9 mouse cellular contexts compared by ENCODE assay signal in the genomic region with DNA sequence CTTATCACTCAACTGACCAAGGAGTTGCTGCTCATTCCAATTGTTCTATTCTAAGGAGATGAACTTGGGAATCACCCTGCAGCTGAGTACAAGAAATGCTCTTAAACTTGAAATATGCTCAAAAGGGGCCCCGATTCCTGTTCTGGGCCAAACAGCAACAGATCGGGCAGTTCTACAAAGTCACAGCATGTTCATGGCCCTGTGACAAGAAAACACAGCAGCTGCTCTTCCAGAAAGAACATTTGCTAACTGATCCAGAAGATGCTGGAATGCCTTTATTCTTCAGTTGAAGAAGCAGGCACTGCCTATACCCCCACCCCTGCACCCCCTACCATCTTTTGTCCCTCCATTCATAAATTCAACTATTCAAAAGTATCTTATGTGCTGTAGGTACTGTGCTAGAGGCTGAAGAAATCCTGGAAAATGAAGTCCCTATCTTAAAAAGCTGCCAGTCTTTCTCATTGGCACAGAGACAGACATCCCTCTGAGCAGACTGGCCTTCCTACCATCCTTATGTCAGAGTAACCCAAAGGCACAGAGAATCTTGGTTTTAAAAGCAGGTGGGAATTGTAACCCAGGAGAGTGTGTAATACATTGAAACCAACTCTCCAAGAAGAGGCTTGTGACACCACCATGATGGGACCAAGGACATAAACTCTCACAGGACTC. TPM values are rescaled to one million over a fixed set of nuclear protein-coding genes. Genes with fewer than 3 reads are reported as not detected.
A peak's percentile ranks its signal among the peaks of the same experiment; 100 is the strongest.
DNase-seq lines count a peak whose midpoint lies in the region; ATAC-seq lines count a peak whose summit lies in the region.
"Had no signal": no experiment of that assay in that cellular context is flagged by ENCODE, and none has a peak within 500 bp of the region (broad histone marks: within the 10 kb centered on the region; RNA-seq: fewer than 3 reads in every experiment).

No protein-coding gene starts in this region.

- DNase-seq in kidney, adult 9 months = peak; percentile 56
- no peak for DNase-seq in kidney, adult 18-20 months
- DNase-seq in cerebellum, postnatal 14 days = peak; percentile 85
- peak; percentile 21 to 55 for DNase-seq in layer of hippocampus, adult 8-10 months (ENCODE audit: low spot score in 2 of 2)
- DNase-seq in adrenal gland, postnatal 10 days = no peak
- no peak for DNase-seq in frontal cortex, postnatal 14 days (ENCODE audit: low spot score in 2 of 2)
- DNase-seq: spleen, adult 18-20 months had no signal

- 0 out of 2 replicates have a peak, but pooled peaks have one; percentile 24 for ATAC-seq in cerebellum, adult (ENCODE audit: insufficient number of reproducible peaks, low FRiP score, low TSS enrichment)
- ATAC-seq: forebrain, embryonic 16.5 days had no signal

RNA-seq across cellular contexts. Expression of gene A730049H05Rik, which starts 3.4 kb away (rescaled TPM):
- total RNA-seq in layer of hippocampus, adult 8-10 months (2022) = under 1 TPM in 2 of 4 experiments, not detected in 2; 0.22 to 0.34 TPM
- 1 to 10 TPM in 1 of 2 experiments, under 1 TPM in 1; 0.45 to 1.1 TPM for total RNA-seq in adrenal gland, postnatal 10 days (2021)

RNA-seq across cellular contexts. Expression of gene Gm15737, which starts 56.3 kb away (rescaled TPM):
- total RNA-seq in layer of hippocampus, adult 8-10 months (2022) = not detected
- total RNA-seq in adrenal gland, postnatal 10 days (2021) = not detected

Comparison
In these comparisons a context has a peak if more than half of its experiments do, and no peak if none do; other contexts are left out.
1. DNase-seq: peak in kidney, adult 9 months (single experiment), cerebellum, postnatal 14 days (2 of 2) and layer of hippocampus, adult 8-10 months (2 of 2); none in kidney, adult 18-20 months (single experiment), adrenal gland, postnatal 10 days (single experiment) and frontal cortex, postnatal 14 days (0 of 2).